Mouse (Mus musculus) spleen, postnatal 14 days (tissue): ENCODE data around the gene P2ry2.

Source experiments
- DNase-seq, 2 experiments: peaks; one replicate each; pipeline ENCODE4 v3.0.0; 2021 to 2022; ENCODE audit warnings: low spot score in 2 of 2

P2ry2 gene

GRCm38 (mm10) chr7:101012541-101012940 is at the start of gene P2ry2:
Gene P2ry2, minus strand, starts transcription at chr7:101012866.
- DNase-seq, result no peak

GRCm38 (mm10) chr7:101062246-101062645 is 49.6 kb upstream of the P2ry2 start:
- DNase-seq, result no peak

- DNase-seq, result peak; percentile 35 to 64
These were observed 48.7 kb upstream of the P2ry2 start for GRCm38 (mm10) chr7:101061381-101061780.

GRCm38 (mm10) chr7:101060476-101060875 is 47.8 kb upstream of the P2ry2 start:
- no peak for DNase-seq

GRCm38 (mm10) chr7:101059188-101059587 is 46.5 kb upstream of the P2ry2 start:
- no peak for DNase-seq

- no peak for DNase-seq
These were observed 44.6 kb upstream of the P2ry2 start for GRCm38 (mm10) chr7:101057309-101057708.

GRCm38 (mm10) chr7:101053136-101053535 is 40.5 kb upstream of the P2ry2 start:
- DNase-seq, result no peak

- DNase-seq, result peak in 1 of 2 experiments; percentile 30
These were observed 39.0 kb upstream of the P2ry2 start for GRCm38 (mm10) chr7:101051551-101052221.

GRCm38 (mm10) chr7:101050724-101051550 is 38.3 kb upstream of the P2ry2 start:
- DNase-seq, result no peak

- no peak for DNase-seq
These were observed 36.8 kb upstream of the P2ry2 start for GRCm38 (mm10) chr7:101049326-101050087.

GRCm38 (mm10) chr7:101048247-101048646 is 35.6 kb upstream of the P2ry2 start:
- DNase-seq, result no peak

GRCm38 (mm10) chr7:101043846-101044541 is 31.3 kb upstream of the P2ry2 start:
- DNase-seq, result no peak

GRCm38 (mm10) chr7:101041977-101042749 is 29.5 kb upstream of the P2ry2 start:
- no peak for DNase-seq

- DNase-seq, result no peak
These were observed 28.9 kb upstream of the P2ry2 start for GRCm38 (mm10) chr7:101041544-101041943.

GRCm38 (mm10) chr7:101033371-101033770 is 20.7 kb upstream of the P2ry2 start:
- no peak for DNase-seq

- DNase-seq, result no peak
These were observed 18.6 kb upstream of the P2ry2 start for GRCm38 (mm10) chr7:101031234-101031633.

GRCm38 (mm10) chr7:101030756-101031155 is 18.1 kb upstream of the P2ry2 start:
- DNase-seq, result no peak

GRCm38 (mm10) chr7:101029446-101029845 is 16.8 kb upstream of the P2ry2 start:
- no peak for DNase-seq

GRCm38 (mm10) chr7:101028991-101029390 is 16.3 kb upstream of the P2ry2 start:
- DNase-seq, result no peak

GRCm38 (mm10) chr7:101028444-101028757 is 15.7 kb upstream of the P2ry2 start:
- DNase-seq, result no peak
